Mouse (Mus musculus) inflammation-experienced regulatory T-cells, adult 6 months (primary cell): ENCODE data around the gene Sh3pxd2b. TPM values are rescaled to one million over a fixed set of nuclear protein-coding genes. Genes with fewer than 3 reads are reported as not detected.

ENCODE experiments used
- ATAC-seq: one replicate; pipeline ENCODE4 v1.8.0; 2017
- polyA plus RNA-seq, 3 experiments: library from polyadenylated mRNA; unstranded; fragments of 100-300 nt; shearing (Covaris generic); gene quantifications; one replicate each; pipeline ENCODE4 v1.2.1; 2017

Sh3pxd2b gene
- polyA plus RNA-seq, 3 experiments from 2014 or later = not detected

- no peak for ATAC-seq
These were observed 26.5 kb downstream of the Sh3pxd2b start for GRCm38 (mm10) chr11:32374027-32374589.

- ATAC-seq = no peak
These were observed 27.5 kb downstream of the Sh3pxd2b start for GRCm38 (mm10) chr11:32375104-32375535.

- ATAC-seq = no peak
These were observed 28.5 kb downstream of the Sh3pxd2b start for GRCm38 (mm10) chr11:32376086-32376485.

GRCm38 (mm10) chr11:32379910-32380309 is 32.3 kb downstream of the Sh3pxd2b start:
- no peak for ATAC-seq

GRCm38 (mm10) chr11:32383341-32384134 is 35.9 kb downstream of the Sh3pxd2b start:
- no peak for ATAC-seq

- ATAC-seq = no peak
These were observed 36.6 kb downstream of the Sh3pxd2b start for GRCm38 (mm10) chr11:32384135-32384801.

GRCm38 (mm10) chr11:32386043-32386442 is 38.4 kb downstream of the Sh3pxd2b start:
- no peak for ATAC-seq

- no peak for ATAC-seq
These were observed 40.4 kb downstream of the Sh3pxd2b start for GRCm38 (mm10) chr11:32388064-32388463.

GRCm38 (mm10) chr11:32393095-32393494 is 45.5 kb downstream of the Sh3pxd2b start:
- ATAC-seq = no peak

- no peak for ATAC-seq
These were observed 48.2 kb downstream of the Sh3pxd2b start for GRCm38 (mm10) chr11:32395791-32396190.

- no peak for ATAC-seq
These were observed 50.8 kb downstream of the Sh3pxd2b start for GRCm38 (mm10) chr11:32398446-32398845.

GRCm38 (mm10) chr11:32399261-32399660 is 51.6 kb downstream of the Sh3pxd2b start:
- no peak for ATAC-seq

- no peak for ATAC-seq
These were observed 55.1 kb downstream of the Sh3pxd2b start for GRCm38 (mm10) chr11:32402712-32403111.

GRCm38 (mm10) chr11:32404708-32405107 is 57.1 kb downstream of the Sh3pxd2b start:
- ATAC-seq = no peak

GRCm38 (mm10) chr11:32407863-32408262 is 60.2 kb downstream of the Sh3pxd2b start:
- no peak for ATAC-seq

- no peak for ATAC-seq
These were observed 61.4 kb downstream of the Sh3pxd2b start for GRCm38 (mm10) chr11:32409052-32409451.

- no peak for ATAC-seq
These were observed 62.4 kb downstream of the Sh3pxd2b start for GRCm38 (mm10) chr11:32409823-32410562.

GRCm38 (mm10) chr11:32420001-32420400 is 72.4 kb downstream of the Sh3pxd2b start:
- ATAC-seq = no peak

- ATAC-seq = no peak
These were observed 75.7 kb downstream of the Sh3pxd2b start for GRCm38 (mm10) chr11:32423311-32423710.

GRCm38 (mm10) chr11:32424600-32424999 is 77.0 kb downstream of the Sh3pxd2b start:
- no peak for ATAC-seq

GRCm38 (mm10) chr11:32425043-32425658 is 77.5 kb downstream of the Sh3pxd2b start:
- no peak for ATAC-seq

GRCm38 (mm10) chr11:32427537-32427936 is 79.9 kb downstream of the Sh3pxd2b start:
- ATAC-seq = no peak
